ENCODE assay signal across 14 mouse cellular contexts in the genomic region with DNA sequence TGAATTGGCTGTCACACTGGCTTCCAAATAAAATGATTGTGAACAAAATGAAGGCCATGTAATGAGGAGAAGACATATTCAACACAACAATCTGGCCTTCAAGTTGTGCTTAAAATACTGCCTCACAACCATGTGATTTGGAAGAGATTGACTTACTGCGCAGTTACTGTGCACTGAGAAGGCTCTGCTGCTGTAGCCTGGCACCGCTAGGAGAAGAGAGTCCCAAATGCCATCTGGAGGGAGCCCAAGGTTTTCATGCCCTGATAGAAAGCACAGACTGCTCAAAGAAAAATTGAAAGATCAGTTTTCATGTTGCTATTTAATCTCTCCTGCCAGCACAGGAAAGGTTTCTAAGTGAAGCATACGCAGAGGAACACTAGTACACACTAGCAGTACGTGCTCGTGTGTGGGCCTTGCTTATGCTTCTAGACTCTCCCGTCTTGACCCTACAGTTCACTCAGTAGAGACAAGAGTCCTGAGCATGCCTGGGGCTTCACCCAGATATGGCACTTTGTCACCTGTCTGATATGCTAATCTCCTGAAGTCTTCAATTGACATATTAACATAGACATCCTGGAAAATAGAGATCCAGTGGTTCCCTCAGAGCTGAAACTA.
DNase-seq lines count a peak whose midpoint lies in the region; TF ChIP-seq lines count a peak whose summit lies in the region.
"Had no signal": no experiment of that assay in that cellular context is flagged by ENCODE, and none has a peak within 500 bp of the region (broad histone marks: within the 10 kb centered on the region; RNA-seq: fewer than 3 reads in every experiment).

No protein-coding gene starts in this region.

- DNase-seq in cerebellum, postnatal 10 days, result peak; percentile 62 to 65
- DNase-seq in cerebellum, adult 8-10 months, result no peak
- peak; percentile 9 to 15 for DNase-seq in heart, postnatal 10 days
- no peak for DNase-seq in heart, adult 8-10 months (ENCODE audit: low spot score)
- peak; percentile 60 for DNase-seq in brain, embryonic 14.5 days (ENCODE audit: low read depth)
- peak; percentile 15 to 20 for DNase-seq in layer of hippocampus, postnatal 10 days (ENCODE audit: low spot score in 2 of 2)
- DNase-seq in thymus, adult 18-20 months, result no peak
- DNase-seq in c-Kit-positive CD71-positive TER-119-positive erythroid progenitor cells, embryonic 14.5 days (ENCODE audit: low spot score), result no peak
- DNase-seq: adrenal gland, postnatal 36 days; cerebellum, adult 9-10 months; embryo, embryonic 11 days; kidney, adult 2 months; kidney, postnatal 4 days; thymus, postnatal 4 days had no signal

- intact Hi-C loops in heart, postnatal 10 days (cut with DNase I), result no loop called here

- TF ChIP-seq CTCF in brain, embryonic 14.5 days (IDR thresholded peaks at IDR 0.05; ENCODE audit: borderline replicate concordance, extremely low read depth, insufficient read depth, insufficient read length), result no peak

- TF ChIP-seq POLR2A in brain, embryonic 14.5 days (IDR thresholded peaks at IDR 0.05; ENCODE audit: borderline replicate concordance, extremely low read depth, insufficient read depth, insufficient read length, poor library complexity, severe bottlenecking), result no peak

Comparison
In these comparisons a context has a peak if more than half of its experiments do, and no peak if none do; other contexts are left out.
1. DNase-seq: peak in cerebellum, postnatal 10 days (2 of 2), heart, postnatal 10 days (2 of 2), brain, embryonic 14.5 days (single experiment) and layer of hippocampus, postnatal 10 days (2 of 2); none in cerebellum, adult 8-10 months (single experiment), heart, adult 8-10 months (single experiment), thymus, adult 18-20 months (0 of 2) and c-Kit-positive CD71-positive TER-119-positive erythroid progenitor cells, embryonic 14.5 days (single experiment).